Mouse (Mus musculus): ENCODE measurements at regions not wholly inside any gene's neighbourhood (a gene's known extent, or its start where the extent isn't known, plus 50 kb on each side); places are given as distances from the start of the nearest gene placed in this dataset.

DNA sequence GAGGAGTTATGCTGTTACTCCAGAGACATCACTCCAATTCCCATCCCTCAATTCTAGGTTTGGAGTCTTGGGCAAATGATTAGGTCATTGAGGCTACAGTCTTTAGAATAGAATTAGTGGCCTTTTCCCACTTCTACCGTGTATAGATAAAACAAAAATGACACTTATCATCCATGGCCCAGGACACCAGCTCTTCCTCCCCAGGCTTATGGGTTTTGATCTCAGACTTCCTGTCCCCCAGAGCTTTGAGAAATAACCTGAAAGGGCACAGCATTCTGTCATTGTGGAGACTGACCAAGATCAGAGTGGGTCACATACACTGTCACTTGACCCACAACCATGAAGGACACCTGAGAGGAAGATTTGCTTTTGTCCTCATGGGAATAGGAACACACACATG, 283.3 kb upstream of the Gm5148 start:
- no peak for DNase-seq
- Histone ChIP-seq H3K4me3 (replicated peaks; ENCODE audit: extremely low read depth, low read depth, low read length) (no peak overlapping the region), H3K4me1 (ENCODE audit: control insufficient read depth, insufficient read depth, low read length) (no peaks in the 10 kb centered on the region)
- 89% methylated on average over 1 of the region's 1 CpGs for WGBS
- no peak for TF ChIP-seq CTCF (IDR thresholded peaks at IDR 0.05; ENCODE audit: insufficient read depth, low read length)
- no peak for TF ChIP-seq POLR2A (IDR thresholded peaks at IDR 0.05; ENCODE audit: borderline replicate concordance, extremely low read depth, low read depth, low read length)

DNA sequence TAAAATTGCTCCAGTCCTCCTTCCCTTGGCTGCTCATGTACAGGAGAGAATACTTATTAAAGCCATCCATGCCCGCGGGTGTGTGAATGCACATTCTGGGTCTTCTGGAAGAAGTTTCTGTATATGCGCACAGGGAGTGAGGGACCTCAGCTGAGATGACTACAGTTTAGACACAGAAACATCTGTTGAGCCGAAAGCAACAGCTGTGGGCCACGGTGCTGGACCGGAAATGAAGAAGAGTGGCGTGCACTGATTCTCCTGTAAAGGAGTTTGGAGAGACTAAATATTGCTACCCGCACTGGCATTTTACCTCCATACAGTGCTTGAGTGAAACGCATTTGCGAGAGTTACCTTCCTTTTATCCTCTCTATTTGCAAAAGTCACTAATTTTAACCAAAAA, 278.0 kb upstream of the Gm5148 start:
- 86% methylated on average over 10 of the region's 10 CpGs for WGBS
- no peak for DNase-seq

DNA sequence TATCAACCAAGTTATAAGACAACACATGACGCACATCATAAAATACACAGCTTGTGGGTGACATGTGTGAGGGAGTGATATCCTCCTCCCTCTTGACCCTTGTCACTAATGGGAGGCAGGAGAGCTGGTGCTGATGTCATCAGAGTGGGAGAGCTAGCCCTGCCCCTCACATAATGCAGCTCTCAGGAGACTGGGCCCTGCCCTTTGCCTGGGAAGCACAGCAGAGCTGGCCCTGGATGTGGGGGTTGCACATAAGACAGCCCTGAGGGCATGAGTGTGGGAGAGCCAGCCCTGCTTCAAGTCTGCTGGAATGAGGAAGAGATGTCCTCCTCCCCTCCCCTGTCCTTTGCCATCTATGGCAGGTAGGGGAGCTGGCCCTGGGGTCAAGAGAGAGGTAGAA, 275.5 kb upstream of the Gm5148 start:
- WGBS, result 97% methylated on average over 1 of the region's 1 CpGs
- Histone ChIP-seq H3K4me1 (ENCODE audit: control insufficient read depth, insufficient read depth, low read length) (no peaks in the 10 kb centered on the region), H3K4me3 (replicated peaks; ENCODE audit: extremely low read depth, low read depth, low read length) (no peak overlapping the region)
- no peak for TF ChIP-seq CTCF (IDR thresholded peaks at IDR 0.05; ENCODE audit: insufficient read depth, low read length)
- TF ChIP-seq POLR2A (IDR thresholded peaks at IDR 0.05; ENCODE audit: borderline replicate concordance, extremely low read depth, low read depth, low read length), result no peak
- DNase-seq, result no peak

More for the DNA sequence above, 278.0 kb upstream of the Gm5148 start:
- Histone ChIP-seq H3K4me1 (ENCODE audit: control insufficient read depth, insufficient read depth, low read length) (no peaks in the 10 kb centered on the region), H3K4me3 (replicated peaks; ENCODE audit: extremely low read depth, low read depth, low read length) (no peak overlapping the region)
- TF ChIP-seq POLR2A (IDR thresholded peaks at IDR 0.05; ENCODE audit: borderline replicate concordance, extremely low read depth, low read depth, low read length), result no peak
- TF ChIP-seq CTCF (IDR thresholded peaks at IDR 0.05; ENCODE audit: insufficient read depth, low read length), result no peak

DNA sequence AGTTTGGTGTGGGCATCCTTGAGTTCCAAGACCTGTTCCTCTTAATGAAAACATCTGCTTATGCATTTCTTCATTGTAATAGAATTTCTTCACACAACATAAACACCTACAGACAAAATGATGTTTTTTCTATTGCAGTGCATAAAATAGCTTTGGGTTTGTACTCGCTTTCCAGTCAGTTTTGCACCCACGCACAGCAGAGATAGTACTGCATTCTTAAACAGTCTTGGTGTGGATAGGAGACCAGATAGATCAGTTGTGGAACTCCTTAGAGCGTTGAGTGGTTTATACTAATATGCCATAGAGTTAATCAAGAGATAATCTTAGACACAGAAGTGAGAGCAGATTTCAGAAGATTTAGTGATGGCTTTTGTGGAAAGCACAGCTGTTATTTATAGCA, 273.7 kb upstream of the Gm5148 start:
- 88% methylated on average over 3 of the region's 3 CpGs for whole genome bisulfite sequencing
- DNase-seq, result no peak
- no peak for TF ChIP-seq POLR2A (IDR thresholded peaks at IDR 0.05; ENCODE audit: borderline replicate concordance, extremely low read depth, low read depth, low read length)
- no peak for TF ChIP-seq CTCF (IDR thresholded peaks at IDR 0.05; ENCODE audit: insufficient read depth, low read length)
- Histone ChIP-seq H3K4me1 (ENCODE audit: control insufficient read depth, insufficient read depth, low read length) (no peaks in the 10 kb centered on the region), H3K4me3 (replicated peaks; ENCODE audit: extremely low read depth, low read depth, low read length) (no peak overlapping the region)

DNA sequence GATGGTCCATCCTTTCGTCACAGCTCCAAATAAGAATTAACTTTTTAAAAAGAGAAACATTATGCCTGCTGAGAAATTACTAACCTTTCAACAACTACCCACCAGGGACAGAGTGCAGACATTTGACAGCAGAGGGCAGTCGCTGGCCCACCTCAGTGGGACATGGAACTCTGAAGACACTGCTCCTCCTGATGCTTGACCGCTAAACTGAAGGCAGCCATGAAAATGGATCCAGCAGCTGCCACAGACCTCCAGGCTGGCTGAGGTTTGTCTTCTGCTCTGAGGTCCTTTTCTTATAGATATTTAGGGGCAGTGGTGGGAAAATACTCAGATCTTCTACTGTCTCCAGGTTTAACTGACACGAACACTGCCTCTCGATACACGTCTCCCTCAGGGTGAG, 265.7 kb upstream of the Gm5148 start:
- no peaks in the 10 kb centered on the region for H3K4me1 ChIP-seq (ENCODE audit: control insufficient read depth, insufficient read depth, low read length)
- no peak overlapping the region for H3K4me3 ChIP-seq (replicated peaks; ENCODE audit: extremely low read depth, low read depth, low read length)
- no peak for DNase-seq
- WGBS, result 96% methylated on average over 6 of the region's 6 CpGs
- TF ChIP-seq POLR2A (IDR thresholded peaks at IDR 0.05; ENCODE audit: borderline replicate concordance, extremely low read depth, low read depth, low read length) (no peak), CTCF (IDR thresholded peaks at IDR 0.05; ENCODE audit: insufficient read depth, low read length) (no peak)

DNA sequence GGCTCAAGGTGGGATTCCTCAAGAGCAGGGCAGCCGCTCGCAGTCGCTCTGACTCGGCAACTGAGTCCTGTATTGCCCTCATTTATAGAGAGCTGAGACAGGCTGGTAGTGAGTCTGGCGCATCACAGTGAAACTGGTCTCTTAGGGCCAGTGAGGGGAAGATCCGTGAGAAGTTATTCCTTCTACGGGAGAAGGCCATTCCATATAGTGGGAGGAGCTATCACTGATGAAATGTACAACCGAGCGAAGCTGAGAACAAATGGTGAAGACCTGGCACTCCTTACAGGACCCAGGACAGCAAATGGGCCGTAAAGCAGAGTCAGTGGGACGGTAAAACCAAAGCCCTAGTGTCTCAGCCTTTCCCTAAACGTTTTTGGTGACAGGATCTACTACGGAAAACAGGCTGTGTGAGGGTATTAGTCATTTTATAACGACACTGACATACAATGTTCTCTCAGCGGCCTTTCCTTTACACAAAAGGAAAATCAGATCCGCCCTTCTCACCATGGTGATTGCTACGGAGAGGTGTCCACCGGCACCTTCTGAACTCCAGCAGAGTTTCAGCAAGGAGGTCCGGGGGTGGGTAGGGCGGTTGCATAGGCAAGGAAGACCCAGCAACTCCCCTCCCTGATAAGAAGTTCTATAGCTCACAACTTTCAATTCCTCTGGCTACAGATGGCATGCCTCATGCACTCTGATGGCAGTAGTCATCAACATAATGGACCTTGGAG, 263.6 kb upstream of the Gm5148 start:
- Histone ChIP-seq H3K4me1 (ENCODE audit: control insufficient read depth, insufficient read depth, low read length) (no peaks in the 10 kb centered on the region), H3K4me3 (replicated peaks; ENCODE audit: extremely low read depth, low read depth, low read length) (no peak overlapping the region)
- TF ChIP-seq CTCF (IDR thresholded peaks at IDR 0.05; ENCODE audit: insufficient read depth, low read length), result no peak
- no peak for TF ChIP-seq POLR2A (IDR thresholded peaks at IDR 0.05; ENCODE audit: borderline replicate concordance, extremely low read depth, low read depth, low read length)
- 71% methylated on average over 20 of the region's 20 CpGs for WGBS
- no peak for DNase-seq

DNA sequence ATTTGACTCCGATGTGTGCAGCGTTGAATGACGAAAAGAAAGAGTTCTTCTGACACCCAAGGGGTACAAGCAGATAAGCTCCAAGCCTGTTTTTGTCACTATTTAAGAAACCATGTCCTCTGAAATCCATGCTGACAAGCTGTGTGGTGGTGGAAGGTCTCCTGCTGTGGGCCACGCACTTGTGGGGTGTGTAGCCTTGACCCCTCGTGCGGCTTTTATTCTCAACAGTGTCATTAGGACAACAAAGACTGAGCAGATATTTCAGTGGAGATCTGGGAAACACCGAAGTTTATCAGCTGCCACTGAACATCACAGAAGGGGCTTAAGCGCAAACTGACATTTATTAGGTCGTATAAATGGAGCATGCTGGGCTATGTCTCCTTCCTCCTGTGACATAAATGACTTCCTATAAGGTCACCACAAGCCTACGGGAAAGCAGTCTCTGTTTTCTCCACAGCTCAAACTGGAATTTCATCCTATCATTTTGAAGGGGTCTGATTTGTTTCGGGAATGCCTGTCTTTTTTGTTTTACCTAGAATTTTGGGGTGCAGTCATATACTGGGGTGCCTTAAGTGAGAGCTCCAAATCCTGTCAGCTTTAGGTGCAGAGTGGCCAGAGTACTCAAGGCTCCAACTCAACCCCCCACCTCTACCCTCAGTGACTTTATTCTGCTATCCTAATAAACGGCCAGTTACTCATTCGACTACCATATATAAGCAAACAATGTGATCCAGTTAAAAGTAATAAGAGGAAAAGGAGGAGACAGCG, 262.9 kb upstream of the Gm5148 start:
- TF ChIP-seq POLR2A (IDR thresholded peaks at IDR 0.05; ENCODE audit: borderline replicate concordance, extremely low read depth, low read depth, low read length) (no peak), CTCF (IDR thresholded peaks at IDR 0.05; ENCODE audit: insufficient read depth, low read length) (no peak)
- 84% methylated on average over 14 of the region's 14 CpGs for WGBS
- H3K4me1 ChIP-seq (ENCODE audit: control insufficient read depth, insufficient read depth, low read length), result no peaks in the 10 kb centered on the region
- no peak for DNase-seq
- no peak overlapping the region for H3K4me3 ChIP-seq (replicated peaks; ENCODE audit: extremely low read depth, low read depth, low read length)

DNA sequence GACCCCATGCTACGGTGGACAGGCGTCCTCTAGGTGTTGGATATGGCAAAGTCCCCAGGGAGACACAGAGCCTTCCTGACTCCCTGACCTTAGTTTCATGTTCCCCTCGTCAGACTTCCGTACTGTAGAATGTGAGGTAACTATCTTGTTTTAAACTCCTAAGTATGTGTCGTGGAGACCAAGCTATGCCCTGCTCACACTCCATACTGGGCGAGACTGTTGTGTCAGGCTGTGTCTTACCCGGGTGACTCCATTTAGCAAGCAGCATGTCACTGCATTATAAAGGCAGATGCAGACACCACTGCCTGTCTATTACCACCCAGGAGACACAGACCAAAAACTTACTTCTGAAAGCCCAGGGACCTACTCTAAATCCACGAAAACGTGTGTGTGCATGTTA, 260.4 kb upstream of the Gm5148 start:
- Histone ChIP-seq H3K4me3 (replicated peaks; ENCODE audit: extremely low read depth, low read depth, low read length) (no peak overlapping the region), H3K4me1 (ENCODE audit: control insufficient read depth, insufficient read depth, low read length) (no peaks in the 10 kb centered on the region)
- WGBS, result 90% methylated on average over 9 of the region's 9 CpGs
- DNase-seq, result no peak
- no peak for TF ChIP-seq POLR2A (IDR thresholded peaks at IDR 0.05; ENCODE audit: borderline replicate concordance, extremely low read depth, low read depth, low read length)
- TF ChIP-seq CTCF (IDR thresholded peaks at IDR 0.05; ENCODE audit: insufficient read depth, low read length), result no peak

DNA sequence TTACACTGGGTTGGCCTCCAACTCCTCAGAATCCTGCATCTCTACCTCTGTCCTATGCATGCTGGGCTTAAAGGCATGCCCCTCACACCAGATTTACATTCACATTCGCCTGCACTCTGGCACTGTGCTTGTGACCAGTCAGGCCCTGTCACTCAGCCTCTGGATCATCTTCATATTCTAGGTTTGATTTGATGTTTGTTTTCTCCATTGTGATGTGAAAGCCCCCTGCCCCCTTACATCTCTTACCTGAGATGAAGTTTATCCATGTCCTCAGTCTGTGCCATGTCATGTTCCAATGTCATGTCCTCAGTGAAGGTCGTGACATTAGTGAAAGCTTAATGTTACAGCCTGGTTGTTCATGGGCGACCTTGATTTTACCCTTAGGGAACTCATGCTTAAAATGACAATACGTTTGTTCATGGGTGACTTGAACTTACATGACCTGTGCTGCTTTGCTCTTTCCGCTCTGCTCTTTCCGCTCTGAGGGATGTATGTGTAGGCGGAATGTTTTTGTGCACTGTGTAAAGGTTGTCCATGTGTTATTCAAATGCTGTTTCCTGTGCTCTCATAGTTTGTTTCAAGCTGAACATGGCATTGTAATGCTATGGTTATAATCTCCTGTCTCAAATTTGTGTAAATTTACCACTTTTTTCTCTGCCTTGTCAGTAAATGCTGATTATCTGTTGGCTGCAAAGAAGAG, 257.3 kb upstream of the Gm5148 start:
- Histone ChIP-seq H3K4me3 (replicated peaks; ENCODE audit: extremely low read depth, low read depth, low read length) (no peak overlapping the region), H3K4me1 (ENCODE audit: control insufficient read depth, insufficient read depth, low read length) (peaks cover 5% of the 10 kb centered on the region)
- WGBS, result 78% methylated on average over 7 of the region's 7 CpGs
- TF ChIP-seq CTCF (IDR thresholded peaks at IDR 0.05; ENCODE audit: insufficient read depth, low read length) (no peak), POLR2A (IDR thresholded peaks at IDR 0.05; ENCODE audit: borderline replicate concordance, extremely low read depth, low read depth, low read length) (no peak)
- no peak for DNase-seq

Measured in lung, adult 2 months (tissue).